Mouse (Mus musculus): ENCODE measurements around the gene Trhde.

The Trhde gene

GRCm38 (mm10) chr10:114735111-114735510 is 67.0 kb downstream of the Trhde start:
- DNase-seq = no peak

GRCm38 (mm10) chr10:114725591-114725990 is 76.5 kb downstream of the Trhde start:
- DNase-seq = no peak

GRCm38 (mm10) chr10:114701791-114702190 is 100.3 kb downstream of the Trhde start:
- DNase-seq = no peak

GRCm38 (mm10) chr10:114671791-114672415 is 130.2 kb downstream of the Trhde start:
- DNase-seq = no peak

DNA sequence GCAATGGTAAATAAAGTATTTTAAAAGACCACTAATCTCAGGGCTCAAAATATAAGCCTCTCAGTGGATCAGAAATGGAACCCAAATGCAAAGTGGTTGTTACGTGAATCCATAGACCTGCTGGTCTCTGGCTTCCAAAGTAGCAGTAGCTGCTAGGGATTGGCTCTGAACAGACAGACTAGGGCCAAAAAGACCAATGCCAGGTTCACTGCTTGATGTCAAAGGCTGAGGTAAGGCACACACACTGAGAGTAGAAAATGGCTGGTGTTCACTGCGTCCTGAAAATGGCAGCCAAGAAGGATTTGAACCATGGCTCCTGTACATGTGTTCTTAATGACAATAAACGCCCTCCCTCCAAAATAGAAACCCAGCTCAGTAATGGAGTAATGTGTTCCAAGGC is 209.1 kb downstream of the Trhde start:
- DNase-seq = no peak

- no peak for DNase-seq
These were observed 223.2 kb downstream of the Trhde start for GRCm38 (mm10) chr10:114578926-114579325.

GRCm38 (mm10) chr10:114567891-114568290 is 234.2 kb downstream of the Trhde start:
- no peak for DNase-seq

DNA sequence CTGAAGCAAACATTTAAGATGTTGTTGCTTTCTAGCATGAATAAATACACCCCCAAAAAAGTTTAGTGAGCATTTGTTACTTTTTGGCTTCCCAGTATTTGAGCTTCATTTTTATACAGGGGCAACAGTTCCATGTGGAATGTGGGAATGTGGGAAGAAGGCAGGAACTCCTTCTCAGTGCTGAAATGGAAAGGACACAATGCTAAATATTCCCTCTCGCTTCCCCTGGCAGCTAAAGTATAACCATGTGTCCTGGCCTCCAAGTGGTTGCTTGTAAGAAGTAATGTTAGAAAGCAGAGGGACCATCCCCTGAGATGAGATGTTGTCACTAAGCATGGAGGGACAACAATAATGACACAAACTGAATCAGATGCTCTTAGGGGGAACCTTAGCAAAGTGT is 292.9 kb downstream of the Trhde start:
- no peak for DNase-seq

DNA sequence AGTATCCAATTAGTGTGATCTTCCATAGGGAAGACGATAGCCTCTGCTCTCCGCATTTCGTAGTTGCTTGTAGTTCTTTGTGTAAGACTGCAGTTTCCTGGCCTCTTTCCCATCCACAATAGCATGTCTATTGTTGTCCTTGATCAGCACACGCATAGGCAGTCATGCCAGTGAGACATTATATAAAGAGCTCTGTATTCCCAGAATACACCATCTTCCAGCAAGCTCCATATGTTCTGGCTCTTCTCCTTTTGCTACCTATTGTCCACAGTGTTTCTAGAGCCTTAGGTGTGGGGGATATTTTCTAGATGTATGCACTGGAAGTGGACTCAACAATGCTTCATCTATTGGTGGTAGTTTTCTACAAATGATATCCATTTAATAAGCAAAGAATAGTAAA is 313.3 kb downstream of the Trhde start:
- no peak for DNase-seq

GRCm38 (mm10) chr10:114455591-114455990 is 346.5 kb downstream of the Trhde start:
- DNase-seq = no peak

DNA sequence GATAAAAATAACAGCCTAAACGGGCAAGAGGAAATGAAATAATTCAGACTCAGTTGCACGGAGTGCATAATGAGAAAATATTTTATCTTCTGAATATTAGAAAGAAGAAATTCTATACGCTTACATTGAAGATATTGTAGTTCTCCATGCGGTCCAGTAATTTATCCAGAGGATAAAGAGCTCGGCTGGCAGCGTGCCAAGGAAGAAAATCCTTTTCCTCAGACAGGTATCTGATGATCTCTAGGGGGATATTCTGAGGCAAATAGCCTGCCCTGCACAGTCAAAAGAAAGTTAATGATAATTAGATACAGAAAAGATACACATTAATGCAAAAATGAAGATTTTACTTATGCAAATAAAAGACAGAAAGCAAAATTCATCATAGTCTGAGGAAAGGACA is 354.0 kb downstream of the Trhde start:
- DNase-seq = no peak

GRCm38 (mm10) chr10:114418956-114419530 is 383.1 kb downstream of the Trhde start:
- DNase-seq = no peak

GRCm38 (mm10) chr10:114415717-114416116 is 386.4 kb downstream of the Trhde start:
- DNase-seq = no peak

GRCm38 (mm10) chr10:114405260-114405659 is 396.8 kb downstream of the Trhde start:
- no peak for DNase-seq

GRCm38 (mm10) chr10:114403795-114404194 is 398.3 kb downstream of the Trhde start:
- DNase-seq = no peak

DNA sequence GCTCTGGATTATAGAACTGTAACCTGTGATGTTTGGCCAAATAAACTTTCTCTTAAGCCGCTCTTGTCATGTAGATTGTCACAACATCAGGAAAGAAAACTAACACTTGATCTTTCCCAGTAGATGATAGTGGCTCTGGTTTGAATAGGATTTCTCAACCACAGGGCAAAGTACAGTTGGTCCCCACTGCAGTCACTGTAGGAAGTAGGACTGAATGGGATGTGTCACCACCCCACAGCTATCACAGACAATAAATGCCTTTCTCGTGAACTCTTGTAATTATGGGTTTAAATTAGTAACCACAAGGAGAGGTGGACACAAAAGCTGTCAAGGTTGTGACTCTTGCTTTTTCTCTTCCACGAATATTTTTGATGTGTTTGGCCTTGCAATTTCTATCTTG is 431.3 kb downstream of the Trhde start:
- DNase-seq = no peak

- DNase-seq = no peak
These were observed 438.7 kb downstream of the Trhde start for GRCm38 (mm10) chr10:114363442-114363841.

- DNase-seq = no peak
These were observed 439.5 kb downstream of the Trhde start for GRCm38 (mm10) chr10:114362631-114363030.

Data from thymus, postnatal 14 days (tissue).